Mouse (Mus musculus) ES-E14 (cell line): ENCODE data around the gene Dennd1a. TPM values are rescaled to one million over a fixed set of nuclear protein-coding genes. Genes with fewer than 3 reads are reported as not detected.

Experiments
- DNase-seq: peaks from one replicate; pipeline ENCODE4 v3.0.0-alpha.2; 2013; ENCODE audit warnings: low read depth, low spot score
- H3K27ac ChIP-seq: 2 replicates; pipeline ENCODE4 v1.5.1; 2012; ENCODE audit warnings: low read depth, mild to moderate bottlenecking, low read length, moderate library complexity, mixed read lengths; ENCODE audit not compliant: poor library complexity, insufficient read depth, severe bottlenecking
- H3K36me3 ChIP-seq: 2 replicates; pipeline ENCODE4 v1.6.1; 2012; ENCODE audit warnings: mild to moderate bottlenecking, low read length, moderate library complexity, mixed read lengths; ENCODE audit not compliant: control insufficient read depth, poor library complexity, insufficient read depth, severe bottlenecking
- H3K4me1 ChIP-seq, 2 experiments: fragments of 150-350 bp in 1 of 2; sonication (generic) in 1 of 2; 2 replicates each; pipeline ENCODE4 v1.6.1; 2012; ENCODE audit warnings: low read length in 2 of 2, mild to moderate bottlenecking in 1 of 2, mixed read lengths in 1 of 2; ENCODE audit not compliant: control insufficient read depth in 2 of 2, insufficient read depth in 2 of 2, poor library complexity in 1 of 2
- H3K4me3 ChIP-seq, 2 experiments: fragments of 150-350 bp in 1 of 2; sonication (generic) in 1 of 2; 2 replicates each; pipeline ENCODE4 v1.5.1; 2012; ENCODE audit warnings: low read length in 2 of 2, low read depth in 1 of 2, mild to moderate bottlenecking in 1 of 2, mixed read lengths in 1 of 2; ENCODE audit not compliant: insufficient read depth in 1 of 2, poor library complexity in 1 of 2, severe bottlenecking in 1 of 2
- H3K9ac ChIP-seq: 2 replicates; pipeline ENCODE4 v1.6.1; 2012; ENCODE audit warnings: low read depth, mild to moderate bottlenecking, low read length, mixed read lengths; ENCODE audit not compliant: poor library complexity, insufficient read depth, severe bottlenecking
- H3K9me3 ChIP-seq: fragments of 150-350 bp; sonication (generic); 2 replicates; pipeline ENCODE4 v1.6.1; 2012; ENCODE audit warnings: low read depth, mild to moderate bottlenecking, low read length; ENCODE audit not compliant: control insufficient read depth, insufficient read depth
- CHD2 ChIP-seq: IDR thresholded peaks from 2 replicates; pipeline ENCODE4 v1.6.1; 2014; ENCODE audit warnings: mild to moderate bottlenecking, low read depth, low read length, inconsistent platforms
- HCFC1 ChIP-seq: IDR thresholded peaks from 2 replicates; pipeline ENCODE4 v1.6.1; 2012; ENCODE audit warnings: low read length, inconsistent platforms, borderline replicate concordance; ENCODE audit not compliant: insufficient read depth
- MAFK ChIP-seq: IDR thresholded peaks from 2 replicates; pipeline ENCODE4 v1.6.1; 2014; ENCODE audit warnings: mild to moderate bottlenecking, low read depth, low read length, inconsistent platforms; ENCODE audit not compliant: insufficient read depth
- ZC3H11A ChIP-seq: IDR thresholded peaks from 2 replicates; pipeline ENCODE4 v1.6.1; 2012; ENCODE audit warnings: low read depth, mild to moderate bottlenecking, inconsistent platforms, low read length, borderline replicate concordance
- ZNF384 ChIP-seq: IDR thresholded peaks from 2 replicates; pipeline ENCODE4 v1.6.1; 2012; ENCODE audit warnings: low read depth, low read length, inconsistent platforms
- in situ Hi-C, 2 experiments: fragments of 600-800 bp; cut with MboI; formaldehyde crosslinking; loops; one replicate each; pipeline ENCODE4 v1.15.1; 2025; ENCODE audit warnings: low sequenced_read_pairs in 2 of 2, inconsistent platforms in 1 of 2; ENCODE audit not compliant: unreplicated experiment in 2 of 2
- total RNA-seq: library from RNA; depleted of rRNA; stranded (reverse); fragments of 300-350 nt; gene quantifications from 2 replicates; pipeline ENCODE4 v1.2.3, GENCODE M21; 2012

Dennd1a gene
- total RNA-seq, 1 experiment, result 6.5 TPM

- no peak overlapping the region for H3K27ac ChIP-seq
- H3K4me3 ChIP-seq, result no peak overlapping the region
- no peak for TF ChIP-seq HCFC1
- no peak for TF ChIP-seq MAFK
- TF ChIP-seq CHD2, result no peak
- no peak for TF ChIP-seq ZNF384
- TF ChIP-seq ZC3H11A, result no peak
- H3K9me3 ChIP-seq, result no peaks in the 10 kb centered on the region
- no peaks in the 10 kb centered on the region for H3K36me3 ChIP-seq
- in situ Hi-C loops, result no loop called here
- no peak overlapping the region for H3K9ac ChIP-seq
- H3K4me1 ChIP-seq, result no peaks in the 10 kb centered on the region
- no peak for DNase-seq
Measured at GRCm38 (mm10) chr2:37932240-37932639, 354.9 kb downstream of the Dennd1a start.

GRCm38 (mm10) chr2:37931018-37931930 is 355.9 kb downstream of the Dennd1a start:
- H3K4me1 ChIP-seq, result no peaks in the 10 kb centered on the region

GRCm38 (mm10) chr2:37926133-37926503 is 361.1 kb downstream of the Dennd1a start:
- in situ Hi-C loops, result no loop called here

More at GRCm38 (mm10) chr2:37931018-37931930, 355.9 kb downstream of the Dennd1a start:
- Histone ChIP-seq H3K36me3 (no peaks in the 10 kb centered on the region), H3K9ac (no peak overlapping the region), H3K4me3 (no peak overlapping the region), H3K9me3 (no peaks in the 10 kb centered on the region), H3K27ac (no peak overlapping the region)
- TF ChIP-seq CHD2 (no peak), ZC3H11A (no peak), HCFC1 (no peak), MAFK (no peak), ZNF384 (no peak)
- in situ Hi-C loops, result no loop called here
- no peak for DNase-seq

GRCm38 (mm10) chr2:37925413-37926132 is 361.6 kb downstream of the Dennd1a start:
- Histone ChIP-seq H3K27ac (no peak overlapping the region), H3K4me3 (no peak overlapping the region), H3K36me3 (no peaks in the 10 kb centered on the region), H3K9me3 (no peaks in the 10 kb centered on the region), H3K4me1 (no peaks in the 10 kb centered on the region), H3K9ac (no peak overlapping the region)
- no peak for DNase-seq
- peak; percentile 38; the same call in 1 of the 2 replicates for TF ChIP-seq ZC3H11A
- no peak for TF ChIP-seq ZNF384
- in situ Hi-C loops, result no loop called here

More at GRCm38 (mm10) chr2:37926133-37926503, 361.1 kb downstream of the Dennd1a start:
- H3K9me3 ChIP-seq, result no peaks in the 10 kb centered on the region
- TF ChIP-seq ZC3H11A (no peak), ZNF384 (no peak), CHD2 (no peak), MAFK (no peak), HCFC1 (no peak)
- H3K36me3 ChIP-seq, result no peaks in the 10 kb centered on the region
- no peak for DNase-seq
- H3K27ac ChIP-seq, result no peak overlapping the region
- no peak overlapping the region for H3K4me3 ChIP-seq
- H3K4me1 ChIP-seq, result no peaks in the 10 kb centered on the region
- no peak overlapping the region for H3K9ac ChIP-seq
